Mouse (Mus musculus): ENCODE results near the gene Upk2.

GRCm38 (mm10) chr9:44482112-44482511, 27.3 kb upstream of the Upk2 start:
- TF ChIP-seq CTCF (IDR thresholded peaks at IDR 0.05; ENCODE audit: control insufficient read depth, insufficient read depth, low read length) (no peak), POLR2A (IDR thresholded peaks at IDR 0.05; ENCODE audit: borderline replicate concordance, control insufficient read depth, low read depth, low read length) (no peak)

All from bone marrow, adult 2 months (tissue).